Comparison of ENCODE assay signal across 24 mouse cellular contexts in genomic region chr7:112509107-112509506, GRCm38 (mm10).
DNase-seq lines count a peak whose midpoint lies in the region; ATAC-seq and TF ChIP-seq lines count a peak whose summit lies in the region.
"Had no signal": no experiment of that assay in that cellular context is flagged by ENCODE, and none has a peak within 500 bp of the region (broad histone marks: within the 10 kb centered on the region; RNA-seq: fewer than 3 reads in every experiment).

No protein-coding gene starts in this region.

- H3K4me1 ChIP-seq in hindbrain, embryonic 10.5 days (replicated peaks) = peaks cover 55% of the 10 kb centered on the region
- no peaks in the 10 kb centered on the region for H3K4me1 ChIP-seq in hindbrain, embryonic 14.5 days (replicated peaks; ENCODE audit: control insufficient read depth, insufficient read depth, low read length)
- peaks cover 11% of the 10 kb centered on the region; the same call in 1 of the 2 replicates for H3K4me1 ChIP-seq in lung, postnatal 0 days (ENCODE audit: insufficient read depth, low read depth, low read length)
- H3K4me1 ChIP-seq in intestine, embryonic 16.5 days (ENCODE audit: control insufficient read depth, insufficient read depth, low read length) = peaks cover 37% of the 10 kb centered on the region
- peaks cover 12% of the 10 kb centered on the region for H3K4me1 ChIP-seq in stomach, postnatal 0 days (replicated peaks; ENCODE audit: control insufficient read depth, insufficient read depth)

- H3K4me3 ChIP-seq in hindbrain, embryonic 10.5 days = no peak overlapping the region
- no peak overlapping the region for H3K4me3 ChIP-seq in hindbrain, embryonic 14.5 days (replicated peaks; ENCODE audit: low read length)
- H3K4me3 ChIP-seq in lung, postnatal 0 days (ENCODE audit: low read depth, low read length) = no peak overlapping the region
- no peak overlapping the region for H3K4me3 ChIP-seq in intestine, embryonic 16.5 days (ENCODE audit: low read length)
- no peak overlapping the region for H3K4me3 ChIP-seq in stomach, postnatal 0 days (ENCODE audit: low read depth, low read length)
- H3K4me3 ChIP-seq: forebrain, embryonic 12.5 days; heart, adult 2 months; kidney, embryonic 15.5 days; left cerebral cortex, adult 2 months; liver, embryonic 15.5 days; neural tube, embryonic 15.5 days had no signal

- H3K4me2 ChIP-seq in hindbrain, embryonic 14.5 days (replicated peaks) = no peak overlapping the region
- H3K4me2 ChIP-seq in lung, postnatal 0 days (replicated peaks; ENCODE audit: low read depth, low read length) = no peak overlapping the region
- no peak overlapping the region for H3K4me2 ChIP-seq in intestine, embryonic 16.5 days (ENCODE audit: low read depth, low read length)
- no peak overlapping the region for H3K4me2 ChIP-seq in stomach, postnatal 0 days (replicated peaks; ENCODE audit: low read depth)
- H3K4me2 ChIP-seq: forebrain, embryonic 12.5 days; kidney, embryonic 15.5 days; liver, embryonic 15.5 days; neural tube, embryonic 15.5 days had no signal

- ATAC-seq in hindbrain, embryonic 14.5 days (ENCODE audit: low FRiP score) = no peak
- ATAC-seq in lung, postnatal 0 days = peak; percentile 60
- ATAC-seq in intestine, embryonic 16.5 days = peak; percentile 24; the same call in 1 of the 2 replicates
- no peak for ATAC-seq in stomach, postnatal 0 days (ENCODE audit: low FRiP score, low TSS enrichment)
- ATAC-seq: midbrain, embryonic 16.5 days had no signal

- no peaks in the 10 kb centered on the region for H3K36me3 ChIP-seq in hindbrain, embryonic 10.5 days
- H3K36me3 ChIP-seq in hindbrain, embryonic 14.5 days (replicated peaks; ENCODE audit: control insufficient read depth, insufficient read depth) = no peaks in the 10 kb centered on the region
- H3K36me3 ChIP-seq in lung, postnatal 0 days (ENCODE audit: insufficient read depth, low read length) = no peaks in the 10 kb centered on the region
- H3K36me3 ChIP-seq in intestine, embryonic 16.5 days (ENCODE audit: control insufficient read depth, insufficient read depth, low read length) = no peaks in the 10 kb centered on the region
- H3K36me3 ChIP-seq in stomach, postnatal 0 days (ENCODE audit: control insufficient read depth, insufficient read depth, low read length) = no peaks in the 10 kb centered on the region
- H3K36me3 ChIP-seq: forebrain, embryonic 12.5 days; kidney, embryonic 15.5 days; liver, embryonic 15.5 days; neural tube, embryonic 15.5 days had no signal

- TF ChIP-seq CTCF in lung, postnatal 0 days (IDR thresholded peaks at IDR 0.05) = no peak
- no peak for TF ChIP-seq CTCF in stomach, postnatal 0 days (IDR thresholded peaks at IDR 0.05; ENCODE audit: low read depth)

- no peaks in the 10 kb centered on the region for H3K27me3 ChIP-seq in hindbrain, embryonic 10.5 days (ENCODE audit: insufficient read depth, poor library complexity, severe bottlenecking)
- no peaks in the 10 kb centered on the region for H3K27me3 ChIP-seq in hindbrain, embryonic 14.5 days (ENCODE audit: control insufficient read depth, insufficient read depth, low read length)
- H3K27me3 ChIP-seq in lung, postnatal 0 days (replicated peaks; ENCODE audit: insufficient read depth, low read length) = no peaks in the 10 kb centered on the region
- H3K27me3 ChIP-seq in intestine, embryonic 16.5 days (replicated peaks; ENCODE audit: control insufficient read depth, insufficient read depth, low read length) = no peaks in the 10 kb centered on the region
- H3K27me3 ChIP-seq in stomach, postnatal 0 days (ENCODE audit: control insufficient read depth, insufficient read depth, low read length) = no peaks in the 10 kb centered on the region
- H3K27me3 ChIP-seq: forebrain, embryonic 12.5 days; kidney, embryonic 15.5 days; liver, embryonic 15.5 days; neural tube, embryonic 15.5 days had no signal

- no peaks in the 10 kb centered on the region for H3K9me3 ChIP-seq in hindbrain, embryonic 10.5 days
- H3K9me3 ChIP-seq in hindbrain, embryonic 14.5 days (ENCODE audit: control insufficient read depth, low read length) = no peaks in the 10 kb centered on the region
- H3K9me3 ChIP-seq in lung, postnatal 0 days (ENCODE audit: low read length) = no peaks in the 10 kb centered on the region
- no peaks in the 10 kb centered on the region for H3K9me3 ChIP-seq in intestine, embryonic 16.5 days (ENCODE audit: control insufficient read depth, low read length)
- H3K9me3 ChIP-seq in stomach, postnatal 0 days (ENCODE audit: control insufficient read depth, low read length) = no peaks in the 10 kb centered on the region
- H3K9me3 ChIP-seq: forebrain, embryonic 12.5 days; kidney, embryonic 15.5 days; liver, embryonic 15.5 days; neural tube, embryonic 15.5 days had no signal

- DNase-seq in hindbrain, embryonic 10.5 days (ENCODE audit: low spot score) = no peak
- no peak for DNase-seq in hindbrain, embryonic 14.5 days (ENCODE audit: low spot score)
- DNase-seq in lung, postnatal 0 days (ENCODE audit: low spot score) = no peak
- DNase-seq in lung, adult 18-20 months = no peak
- no peak for DNase-seq in stomach, postnatal 0 days (ENCODE audit: low spot score)
- no peak for DNase-seq in adrenal gland, postnatal 10 days
- DNase-seq: adrenal gland, postnatal 36 days; cerebellum, adult 9-11 months; gastrocnemius, postnatal 36 days; heart, adult 2 months; kidney, postnatal 4 days; layer of hippocampus, adult 9-11 months; left cerebral cortex, postnatal 4 days; liver; right cerebral cortex, adult 18-20 months; right cerebral cortex, postnatal 4 days had no signal

- H3K27ac ChIP-seq in hindbrain, embryonic 10.5 days = peak overlapping the region; percentile 30; the same call in 1 of the 2 replicates
- no peak overlapping the region for H3K27ac ChIP-seq in hindbrain, embryonic 14.5 days
- no peak overlapping the region for H3K27ac ChIP-seq in lung, postnatal 0 days (ENCODE audit: low read length)
- peak overlapping the region; percentile 31; the same call in 1 of the 2 replicates for H3K27ac ChIP-seq in intestine, embryonic 16.5 days (ENCODE audit: low read length)
- H3K27ac ChIP-seq in stomach, postnatal 0 days (replicated peaks) = peak overlapping the region; percentile 56
- H3K27ac ChIP-seq: forebrain, embryonic 12.5 days; heart, adult 2 months; left cerebral cortex, adult 2 months; liver, embryonic 15.5 days; macrophage; neural tube, embryonic 15.5 days had no signal

- TF ChIP-seq EP300 in lung, postnatal 0 days (IDR thresholded peaks at IDR 0.05) = no peak
- TF ChIP-seq EP300 in stomach, postnatal 0 days (optimal IDR thresholded peaks at IDR 0.05) = no peak

- WGBS in hindbrain, embryonic 10.5 days = 80% methylated on average over 8 of the region's 8 CpGs
- WGBS in hindbrain, embryonic 14.5 days = 85% methylated on average over 8 of the region's 8 CpGs
- whole genome bisulfite sequencing in lung, postnatal 0 days = 55% methylated on average over 8 of the region's 8 CpGs
- WGBS in intestine, embryonic 16.5 days = 60% methylated on average over 8 of the region's 8 CpGs
- WGBS in stomach, postnatal 0 days = 49% methylated on average over 8 of the region's 8 CpGs

- no peak overlapping the region for H3K9ac ChIP-seq in hindbrain, embryonic 14.5 days
- H3K9ac ChIP-seq in lung, postnatal 0 days (replicated peaks; ENCODE audit: low read depth) = no peak overlapping the region
- H3K9ac ChIP-seq in intestine, embryonic 16.5 days (ENCODE audit: low read depth, low read length) = peak overlapping the region; percentile 27; the same call in 1 of the 2 replicates
- H3K9ac ChIP-seq in stomach, postnatal 0 days (ENCODE audit: low read length) = 0 out of 2 replicates have a peak overlapping the region, but pooled peaks have one; percentile 28
- H3K9ac ChIP-seq: forebrain, embryonic 12.5 days; kidney, embryonic 15.5 days; liver, embryonic 15.5 days; neural tube, embryonic 15.5 days had no signal

Comparison
In these comparisons a context has a peak if more than half of its experiments do, and no peak if none do; other contexts are left out.
1. H3K27ac ChIP-seq: peak in hindbrain, embryonic 10.5 days (single experiment), intestine, embryonic 16.5 days (single experiment) and stomach, postnatal 0 days (single experiment); none in hindbrain, embryonic 14.5 days (single experiment) and lung, postnatal 0 days (single experiment).
2. ATAC-seq: peak in lung, postnatal 0 days (single experiment) and intestine, embryonic 16.5 days (single experiment); none in hindbrain, embryonic 14.5 days (single experiment) and stomach, postnatal 0 days (single experiment).
3. H3K9ac ChIP-seq: peak in intestine, embryonic 16.5 days (single experiment) and stomach, postnatal 0 days (single experiment); none in hindbrain, embryonic 14.5 days (single experiment) and lung, postnatal 0 days (single experiment).